Comparison of ENCODE assay signal across 29 mouse cellular contexts in genomic region chr8:7936596-7936995, GRCm38 (mm10).
"Had no signal": no experiment of that assay in that cellular context is flagged by ENCODE, and none has a peak within 500 bp of the region (broad histone marks: within the 10 kb centered on the region; RNA-seq: fewer than 3 reads in every experiment).

No protein-coding gene starts in this region.

- H3K4me3 ChIP-seq: embryonic facial prominence, embryonic 10.5 days; embryonic facial prominence, embryonic 12.5 days; embryonic facial prominence, embryonic 13.5 days; embryonic facial prominence, embryonic 15.5 days; erythroblast, embryonic 14.5 days; forebrain, embryonic 10.5 days; forebrain, embryonic 12.5 days; forebrain, embryonic 13.5 days; forebrain, embryonic 15.5 days; gastrocnemius, adult 2 months had no signal

- ATAC-seq: forebrain, embryonic 13.5 days; forebrain, embryonic 14.5 days; forebrain, embryonic 15.5 days; forebrain, embryonic 16.5 days; forebrain, postnatal 0 days had no signal

- DNase-seq: cerebellum, adult 18-20 months; cerebellum, adult 2 months; cerebellum, adult 8-10 months; cerebellum, adult 9-10 months; cerebellum, adult 9-11 months; cerebellum, postnatal 10 days; cerebellum, postnatal 14 days; cerebellum, postnatal 25 days; cerebellum, postnatal 36 days; embryo, embryonic 11 days; forebrain, postnatal 0 days; gastrocnemius, adult 2 months; gastrocnemius, postnatal 10 days; gastrocnemius, postnatal 14 days; gastrocnemius, postnatal 25 days; gastrocnemius, postnatal 36 days; heart, adult 11 months; heart, adult 18-20 months had no signal

- H3K27ac ChIP-seq: embryonic facial prominence, embryonic 10.5 days; embryonic facial prominence, embryonic 12.5 days; embryonic facial prominence, embryonic 13.5 days; embryonic facial prominence, embryonic 15.5 days; forebrain, embryonic 10.5 days; forebrain, embryonic 12.5 days; forebrain, embryonic 13.5 days; forebrain, embryonic 15.5 days; gastrocnemius, adult 2 months had no signal

- H3K4me2 ChIP-seq: embryonic facial prominence, embryonic 12.5 days; embryonic facial prominence, embryonic 13.5 days; embryonic facial prominence, embryonic 15.5 days; forebrain, embryonic 12.5 days; forebrain, embryonic 13.5 days; forebrain, embryonic 15.5 days had no signal

- H3K4me1 ChIP-seq: embryonic facial prominence, embryonic 10.5 days; embryonic facial prominence, embryonic 12.5 days; embryonic facial prominence, embryonic 13.5 days; embryonic facial prominence, embryonic 15.5 days; forebrain, embryonic 10.5 days; forebrain, embryonic 12.5 days; forebrain, embryonic 13.5 days; forebrain, embryonic 15.5 days had no signal

- H3K9ac ChIP-seq: embryonic facial prominence, embryonic 12.5 days; embryonic facial prominence, embryonic 13.5 days; embryonic facial prominence, embryonic 15.5 days; forebrain, embryonic 12.5 days; forebrain, embryonic 13.5 days; forebrain, embryonic 15.5 days; forebrain, postnatal 0 days had no signal

- H3K27me3 ChIP-seq: embryonic facial prominence, embryonic 12.5 days; embryonic facial prominence, embryonic 13.5 days; embryonic facial prominence, embryonic 15.5 days; forebrain, embryonic 12.5 days; forebrain, embryonic 13.5 days; forebrain, embryonic 15.5 days had no signal

- H3K36me3 ChIP-seq: embryonic facial prominence, embryonic 10.5 days; embryonic facial prominence, embryonic 12.5 days; embryonic facial prominence, embryonic 13.5 days; embryonic facial prominence, embryonic 15.5 days; forebrain, embryonic 10.5 days; forebrain, embryonic 12.5 days; forebrain, embryonic 15.5 days had no signal

- H3K9me3 ChIP-seq: embryonic facial prominence, embryonic 10.5 days; embryonic facial prominence, embryonic 12.5 days; embryonic facial prominence, embryonic 13.5 days; embryonic facial prominence, embryonic 15.5 days; forebrain, embryonic 10.5 days; forebrain, embryonic 12.5 days; forebrain, embryonic 13.5 days; forebrain, embryonic 15.5 days had no signal
